Comparison of ENCODE assay signal across 23 mouse cellular contexts in genomic region chr2:84248169-84248568, GRCm38 (mm10).
DNase-seq lines count a peak whose midpoint lies in the region; ATAC-seq lines count a peak whose summit lies in the region.
"Had no signal": no experiment of that assay in that cellular context is flagged by ENCODE, and none has a peak within 500 bp of the region (broad histone marks: within the 10 kb centered on the region; RNA-seq: fewer than 3 reads in every experiment).

No protein-coding gene starts in this region.

- H3K4me3 ChIP-seq in hindbrain, embryonic 12.5 days: no peak overlapping the region
- H3K4me3 ChIP-seq: forebrain, embryonic 13.5 days; gastrocnemius, adult 2 months; heart, embryonic 12.5 days; hindbrain, embryonic 10.5 days; hindbrain, embryonic 15.5 days had no signal

- H3K4me2 ChIP-seq in hindbrain, embryonic 12.5 days (replicated peaks): no peak overlapping the region
- H3K4me2 ChIP-seq: forebrain, embryonic 13.5 days; heart, embryonic 12.5 days; hindbrain, embryonic 15.5 days had no signal

- no peaks in the 10 kb centered on the region for H3K27me3 ChIP-seq in hindbrain, embryonic 12.5 days
- H3K27me3 ChIP-seq: CH12.LX; forebrain, embryonic 13.5 days; heart, embryonic 12.5 days; hindbrain, embryonic 15.5 days had no signal

- WGBS in hindbrain, embryonic 12.5 days: 93% methylated on average over 3 of the region's 3 CpGs

- no peaks in the 10 kb centered on the region for H3K4me1 ChIP-seq in hindbrain, embryonic 12.5 days
- H3K4me1 ChIP-seq: forebrain, embryonic 13.5 days; heart, embryonic 12.5 days; hindbrain, embryonic 10.5 days; hindbrain, embryonic 15.5 days had no signal

- no peak overlapping the region for H3K9ac ChIP-seq in hindbrain, embryonic 12.5 days
- H3K9ac ChIP-seq: forebrain, embryonic 13.5 days; forebrain, postnatal 0 days; heart, embryonic 12.5 days; hindbrain, embryonic 15.5 days had no signal

- H3K27ac ChIP-seq in hindbrain, embryonic 12.5 days: no peak overlapping the region
- H3K27ac ChIP-seq: forebrain, embryonic 13.5 days; gastrocnemius, adult 2 months; hindbrain, embryonic 10.5 days; hindbrain, embryonic 15.5 days had no signal

- no peaks in the 10 kb centered on the region for H3K9me3 ChIP-seq in hindbrain, embryonic 12.5 days (replicated peaks)
- H3K9me3 ChIP-seq: forebrain, embryonic 13.5 days; heart, embryonic 12.5 days; hindbrain, embryonic 10.5 days; hindbrain, embryonic 15.5 days had no signal

- peak; percentile 87 for DNase-seq in 416B (ENCODE audit: low read depth)
- peak; percentile 91 for DNase-seq in NIH3T3 (ENCODE audit: low read depth)
- DNase-seq in fibroblast of lung, adult 2 months (ENCODE audit: low read depth): peak; percentile 37
- no peak for DNase-seq in layer of hippocampus, adult 9-11 months
- DNase-seq in yolk sac, embryonic 10.5 days (ENCODE audit: low spot score): no peak
- DNase-seq: adrenal gland, adult 8-10 months; adrenal gland, postnatal 36 days; cerebellum, adult 11 months; cerebellum, adult 8-10 months; cerebellum, postnatal 36 days; forebrain, postnatal 0 days; gastrocnemius, adult 2 months; gastrocnemius, postnatal 25 days; heart, adult 11 months; kidney, adult 2 months had no signal

- ATAC-seq in megakaryocyte progenitor cell, adult 5-6 weeks (replicated peaks; ENCODE audit: poor library complexity): peak; percentile 63
- no peak for ATAC-seq in hindbrain, embryonic 12.5 days (ENCODE audit: low FRiP score)
- ATAC-seq: forebrain, embryonic 13.5 days; forebrain, postnatal 0 days; intestine, embryonic 16.5 days had no signal

- no peaks in the 10 kb centered on the region for H3K36me3 ChIP-seq in hindbrain, embryonic 12.5 days
- H3K36me3 ChIP-seq: heart, embryonic 12.5 days; hindbrain, embryonic 10.5 days; hindbrain, embryonic 15.5 days had no signal

Comparison
In these comparisons a context has a peak if more than half of its experiments do, and no peak if none do; other contexts are left out.
1. DNase-seq: peak in 416B (single experiment), NIH3T3 (single experiment) and fibroblast of lung, adult 2 months (single experiment); none in layer of hippocampus, adult 9-11 months (single experiment) and yolk sac, embryonic 10.5 days (single experiment).